Mouse (Mus musculus): Measurements from ENCODE around the gene Hist1h3b.
"Not testable (repeated sequence)": the region's sequence is repeated elsewhere in the genome, so short reads cannot be mapped to it uniquely, and the experiment has no call there.

Hist1h3b gene

DNA sequence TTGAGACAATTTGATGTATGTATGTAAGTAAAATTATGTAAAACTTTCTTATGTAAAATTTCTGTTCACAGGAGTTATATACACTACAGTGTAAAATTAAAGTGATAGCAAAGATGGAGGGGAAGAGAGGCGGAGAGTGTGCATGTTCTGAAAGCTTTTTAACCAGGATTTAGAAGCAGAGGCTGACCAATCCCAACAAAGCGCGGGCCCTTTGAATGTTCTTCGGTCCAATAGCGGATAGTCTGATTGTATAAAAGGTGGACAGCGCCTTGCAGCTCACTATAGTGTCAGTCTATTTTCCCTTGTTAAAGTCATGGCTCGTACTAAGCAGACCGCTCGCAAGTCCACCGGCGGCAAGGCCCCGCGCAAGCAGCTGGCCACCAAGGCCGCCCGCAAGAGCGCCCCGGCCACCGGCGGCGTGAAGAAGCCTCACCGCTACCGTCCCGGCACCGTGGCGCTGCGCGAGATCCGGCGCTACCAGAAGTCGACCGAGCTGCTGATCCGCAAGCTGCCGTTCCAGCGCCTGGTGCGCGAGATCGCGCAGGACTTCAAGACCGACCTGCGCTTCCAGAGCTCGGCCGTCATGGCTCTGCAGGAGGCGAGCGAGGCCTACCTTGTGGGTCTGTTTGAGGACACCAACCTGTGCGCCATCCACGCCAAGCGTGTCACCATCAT, at the start of gene Hist1h3b:
Hist1h3b (plus strand) TSS at position 201 of the 675 bp plus-strand sequence.
- DNase-seq (ENCODE audit: low spot score in 2 of 2): peak; percentile 49 to 73

DNA sequence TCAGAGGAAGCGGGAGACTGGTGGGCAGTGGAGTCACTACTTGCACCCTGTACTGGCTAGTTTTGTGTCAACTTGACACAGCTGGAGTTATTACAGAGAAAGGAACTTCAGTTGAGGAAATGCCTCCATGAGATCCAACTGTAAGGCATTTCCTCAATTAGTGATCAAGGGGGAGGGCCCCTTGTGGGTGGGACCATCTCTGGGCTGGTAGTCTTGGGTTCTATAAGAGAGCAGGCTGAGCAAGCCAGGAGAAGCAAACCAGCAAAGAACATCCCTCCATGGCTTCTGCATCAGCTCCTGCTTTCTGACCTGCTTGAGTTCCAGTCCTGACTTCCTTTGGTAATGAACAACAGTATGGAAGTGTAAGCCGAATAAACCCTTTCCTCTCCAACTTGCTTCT, 49.3 kb upstream of the Hist1h3b start:
- DNase-seq (ENCODE audit: low spot score in 2 of 2): not testable (repeated sequence)

DNA sequence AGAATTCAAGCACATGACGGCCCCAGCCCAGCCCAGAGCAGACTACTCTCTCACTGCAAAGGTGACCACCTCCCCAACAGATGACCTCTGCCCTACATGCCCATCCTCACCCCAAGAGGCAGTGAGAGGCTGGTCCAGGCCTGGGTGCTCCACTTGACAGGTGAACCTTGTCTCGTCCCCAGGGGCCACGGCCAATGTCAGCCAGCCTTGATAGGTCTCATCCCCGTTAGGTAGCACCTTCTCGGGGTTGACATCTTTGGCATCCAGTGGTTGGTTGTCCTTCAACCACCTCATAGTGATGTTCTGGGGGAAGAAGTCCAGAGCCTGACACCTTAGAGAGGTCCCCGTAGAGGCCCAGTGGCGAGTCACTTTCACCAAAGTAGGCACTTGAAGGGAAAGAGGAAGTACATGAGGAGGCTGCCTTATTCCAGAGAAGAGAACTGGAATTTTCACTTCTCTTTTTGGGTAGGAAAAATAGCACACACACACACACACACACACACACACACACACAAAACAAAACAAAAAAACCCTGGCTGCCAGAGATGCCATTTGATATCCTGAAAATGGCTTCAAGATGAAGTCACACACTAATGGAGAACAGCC, 46.2 kb upstream of the Hist1h3b start:
- no peak for DNase-seq (ENCODE audit: low spot score in 2 of 2)

DNA sequence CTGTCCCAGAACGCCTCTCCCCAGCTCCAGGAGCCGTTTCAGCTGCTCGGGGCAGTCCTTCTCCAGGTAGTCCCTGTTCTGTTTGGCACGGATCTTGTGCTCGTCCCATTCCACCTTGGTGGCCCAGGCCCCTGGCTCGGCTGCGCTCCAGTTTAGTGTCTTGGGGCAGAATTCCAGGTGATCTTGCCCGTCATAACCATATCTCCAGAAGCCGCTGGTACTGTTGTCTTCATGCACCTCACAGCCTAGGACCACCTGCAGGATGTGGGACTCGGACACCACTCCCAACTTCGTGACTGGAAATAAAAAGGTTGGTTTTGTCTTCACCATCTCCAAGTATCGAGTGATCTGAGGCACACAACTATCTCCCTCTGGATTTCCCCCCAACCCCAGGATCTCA, 45.3 kb upstream of the Hist1h3b start:
- DNase-seq (ENCODE audit: low spot score in 2 of 2): no peak

DNA sequence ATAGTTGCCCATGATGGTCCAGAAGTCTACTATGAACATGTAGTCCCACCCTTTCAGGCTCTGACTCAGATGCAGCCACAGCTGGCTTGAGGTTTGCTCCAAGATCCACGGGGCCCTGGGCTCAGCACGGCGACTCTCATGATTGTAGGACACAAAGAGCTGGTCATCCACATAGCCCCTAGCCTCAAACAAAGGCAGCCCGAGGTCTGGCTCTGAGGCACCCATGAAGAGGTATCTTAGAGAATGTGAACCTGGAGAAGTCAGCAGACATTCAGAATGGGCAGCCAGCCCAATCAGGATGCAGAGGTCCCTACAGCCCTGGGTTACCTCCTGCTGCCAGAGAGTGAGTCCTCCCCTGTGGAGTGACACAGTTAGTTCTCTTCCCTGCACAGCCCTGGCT, 44.0 kb upstream of the Hist1h3b start:
- no peak for DNase-seq (ENCODE audit: low spot score in 2 of 2)

DNA sequence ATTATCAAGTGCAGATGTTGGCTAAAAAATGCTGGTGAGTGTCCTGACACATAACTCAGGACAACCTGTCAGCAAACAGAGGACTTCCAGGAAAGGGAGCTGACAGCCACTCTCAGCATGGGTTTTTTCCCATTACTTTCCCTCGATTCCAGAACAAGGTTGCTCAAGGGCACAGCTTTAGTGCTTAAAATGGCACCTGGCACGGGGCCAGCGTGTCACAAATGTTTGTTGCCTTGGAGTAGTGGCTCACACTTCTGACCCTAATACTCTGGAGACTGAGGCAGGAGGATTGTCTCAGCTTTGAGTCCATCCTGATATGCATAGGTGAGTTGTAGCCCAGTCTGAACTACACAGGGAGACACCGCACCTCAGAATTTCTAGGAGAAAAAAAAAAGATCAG, 43.4 kb upstream of the Hist1h3b start:
- DNase-seq (ENCODE audit: low spot score in 2 of 2): no peak

DNA sequence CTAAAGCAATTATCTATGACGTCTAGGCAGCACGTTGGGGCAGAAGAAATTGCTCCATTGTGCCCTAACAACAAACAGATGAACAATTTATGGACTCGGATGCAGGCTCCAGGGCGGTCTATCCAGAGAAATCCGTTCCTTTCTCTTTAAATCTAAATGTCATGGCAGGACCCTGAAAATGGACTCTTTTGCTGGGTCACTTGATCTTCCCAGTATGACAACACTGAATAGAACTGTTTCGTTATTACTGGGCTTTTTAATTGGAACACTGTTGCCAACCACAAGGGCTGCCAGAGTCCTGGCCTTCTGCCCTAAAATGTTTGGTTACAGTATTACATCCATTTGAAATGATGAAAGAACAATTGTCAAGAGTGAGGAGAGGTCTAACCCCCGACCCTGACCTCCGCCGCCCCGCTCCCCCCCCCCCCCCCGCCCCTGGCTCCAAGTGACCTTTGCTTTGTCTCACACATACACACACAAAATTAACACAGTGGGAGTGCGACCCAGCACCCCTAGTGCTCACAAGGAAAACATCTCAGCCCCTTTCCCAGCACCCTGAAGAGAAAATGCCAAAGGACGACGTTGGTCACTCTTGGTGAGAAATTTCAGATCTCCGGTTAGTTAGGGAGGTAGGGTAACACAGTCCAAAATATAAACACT, 42.2 kb upstream of the Hist1h3b start:
- no peak for DNase-seq (ENCODE audit: low spot score in 2 of 2)

DNA sequence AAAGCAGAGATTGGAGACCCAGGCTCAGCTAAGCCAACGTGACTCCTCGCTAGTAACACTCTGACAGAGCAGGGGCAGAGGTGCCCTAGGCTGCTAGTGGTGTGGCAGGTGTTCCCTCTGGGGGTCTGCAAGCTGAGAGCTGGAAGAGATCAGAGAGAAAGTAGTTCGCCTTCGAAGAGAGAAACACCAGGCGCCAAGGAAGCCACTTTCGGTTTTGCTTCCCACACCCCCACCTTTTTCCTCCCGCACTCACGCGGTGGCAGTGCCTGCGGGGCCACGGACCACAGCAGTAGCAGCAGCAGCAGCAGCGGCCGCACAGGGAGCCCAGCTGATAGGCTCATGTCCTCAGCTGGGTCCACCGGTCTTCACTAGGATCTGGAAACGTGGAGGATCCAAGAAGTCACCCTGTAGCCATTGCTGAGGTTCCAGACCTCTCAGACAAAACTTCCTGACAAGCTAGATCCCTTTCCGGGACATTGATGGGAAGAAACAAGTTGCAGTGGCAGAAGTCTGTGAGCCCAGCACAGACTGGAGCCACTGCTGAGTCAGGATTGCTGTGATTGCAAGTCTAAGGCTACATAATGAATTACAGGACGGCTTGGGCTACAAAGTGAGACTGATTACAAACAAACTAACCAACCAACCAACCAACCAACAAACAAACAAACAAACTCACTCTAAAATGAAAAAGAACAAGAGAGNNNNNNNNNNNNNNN, 41.5 kb upstream of the Hist1h3b start, which contains the start of gene Hfe:
Hfe (minus strand) TSS at position 481 of the 716 bp plus-strand sequence.
- peak; percentile 67 to 68 for DNase-seq (ENCODE audit: low spot score in 2 of 2)

DNA sequence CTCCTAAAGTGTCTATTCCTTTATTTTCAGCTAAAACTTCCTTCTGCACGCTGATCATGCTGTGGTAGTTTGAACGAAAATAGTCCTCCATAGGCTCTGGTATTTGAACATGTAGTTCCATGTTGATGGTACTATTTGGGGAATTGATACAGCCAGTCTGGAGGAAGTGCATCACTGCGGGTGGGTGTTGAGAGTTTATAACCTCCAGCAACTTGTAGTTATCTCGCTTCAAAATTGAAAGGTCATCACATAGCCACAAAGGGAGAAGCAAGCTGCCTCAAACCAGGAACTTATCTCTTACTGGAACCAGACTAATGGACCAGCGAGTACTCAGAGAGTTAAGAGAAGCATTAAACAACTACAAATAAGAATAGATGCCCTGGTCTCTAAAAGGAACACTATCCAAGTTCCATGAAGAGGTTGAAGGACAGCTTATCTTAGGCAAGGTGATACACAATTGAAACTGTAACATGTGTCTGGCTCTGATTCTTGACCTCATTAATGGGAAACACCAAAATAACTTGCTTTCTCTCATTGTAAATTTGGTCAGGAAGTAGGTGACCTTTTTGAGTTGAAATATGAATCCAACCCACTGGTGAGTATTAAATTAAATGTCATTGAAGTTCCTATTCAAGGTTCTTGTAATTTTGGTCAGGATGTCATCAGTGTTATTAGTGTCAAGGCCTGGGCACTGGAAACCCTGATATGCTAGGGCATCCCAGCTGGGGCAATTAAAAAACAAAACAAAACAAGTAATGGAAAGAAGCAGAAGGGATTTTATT, 35.6 kb upstream of the Hist1h3b start:
- peak in 1 of 2 experiments; percentile 35 for DNase-seq (ENCODE audit: low spot score in 2 of 2)

DNA sequence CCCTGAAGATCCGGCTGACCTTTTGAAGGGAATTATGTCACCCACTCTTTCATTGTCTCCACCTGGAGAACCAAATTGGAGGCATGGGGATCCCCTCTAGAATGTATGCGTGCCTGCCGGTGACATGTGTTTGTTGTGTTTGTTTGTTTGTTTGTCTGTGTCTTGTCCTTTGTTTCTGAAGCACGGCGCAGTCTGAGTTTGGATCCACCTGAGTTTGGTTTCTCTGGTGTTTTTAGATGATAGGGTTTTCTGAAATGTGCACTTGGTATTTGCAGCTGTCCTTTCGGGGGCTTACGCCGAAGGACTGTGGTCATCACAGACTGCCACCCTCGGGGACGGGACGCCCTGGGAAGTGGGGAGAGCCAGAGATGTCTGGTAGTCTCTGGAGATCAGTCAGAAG, 34.9 kb upstream of the Hist1h3b start:
- no peak for DNase-seq (ENCODE audit: low spot score in 2 of 2)

DNA sequence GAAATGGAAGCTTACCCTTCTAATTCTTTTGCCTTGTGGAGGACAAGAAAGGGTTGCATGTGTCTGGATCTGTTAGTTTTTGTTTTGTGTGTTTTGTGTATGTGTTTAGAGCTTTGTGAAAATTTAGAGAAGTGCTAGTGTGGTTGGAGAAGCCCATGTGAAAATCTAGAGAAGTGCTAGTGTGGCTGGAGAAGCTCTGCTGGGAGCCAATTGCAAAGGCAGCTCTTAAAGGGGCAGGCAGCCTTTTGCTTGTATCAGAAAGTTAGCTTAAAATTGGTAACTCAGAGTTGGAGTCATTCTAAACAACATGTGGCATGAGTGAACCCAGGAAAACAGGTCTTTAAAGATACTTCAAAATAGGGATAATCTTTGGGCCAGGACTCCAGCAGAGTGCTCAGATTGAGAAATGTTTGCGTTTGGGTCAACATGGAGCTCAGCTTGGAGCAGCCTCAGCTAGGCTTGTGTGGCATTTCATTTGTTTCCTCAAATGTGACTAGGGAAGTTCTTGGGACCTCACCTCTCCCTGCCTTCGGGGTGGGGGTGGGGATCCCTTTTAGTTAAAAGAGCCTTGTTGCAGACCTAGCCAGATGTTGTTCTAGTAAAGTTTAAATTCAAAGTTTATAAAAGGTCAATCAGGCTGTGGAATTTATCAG, 34.3 kb upstream of the Hist1h3b start:
- DNase-seq (ENCODE audit: low spot score in 2 of 2): not testable (repeated sequence)

DNA sequence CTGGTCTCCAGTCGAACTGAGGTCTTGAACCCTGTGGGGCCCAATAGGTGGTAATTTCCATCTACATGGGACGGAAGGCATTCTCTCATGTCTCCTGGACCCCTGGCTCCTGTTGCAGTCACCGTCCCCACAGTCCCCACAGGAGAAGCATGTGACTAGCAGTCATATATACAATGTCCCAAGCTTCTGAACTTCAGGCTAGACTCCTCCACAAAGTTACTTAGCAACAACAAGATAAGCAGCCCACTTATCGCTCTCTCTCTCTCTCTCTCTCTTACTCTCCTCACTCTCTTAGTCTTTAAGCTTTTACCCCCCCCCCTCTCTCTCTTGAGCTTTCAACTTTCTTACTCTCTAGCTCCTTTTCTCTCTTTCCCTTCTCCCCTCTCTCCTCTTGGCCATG, 27.8 kb upstream of the Hist1h3b start:
- no peak for DNase-seq (ENCODE audit: low spot score in 2 of 2)

DNA sequence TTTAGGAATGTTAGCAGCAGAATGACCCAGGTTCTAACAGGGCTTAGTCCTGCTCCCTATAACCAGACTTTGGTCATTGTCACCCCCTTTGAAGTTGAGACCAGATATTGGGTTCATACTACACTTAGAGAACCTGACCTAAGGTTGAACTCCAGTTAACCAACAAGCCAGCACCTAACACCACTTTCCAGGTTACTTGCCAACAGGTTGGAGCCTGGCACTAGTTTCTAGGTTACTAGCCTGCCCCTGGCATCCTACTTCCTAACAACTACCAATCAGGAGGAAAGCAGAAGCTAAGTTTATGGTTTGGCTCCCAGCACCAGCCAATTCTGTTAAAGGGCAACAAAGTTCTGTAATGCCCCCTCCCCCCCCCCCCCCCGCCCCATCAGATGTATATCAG, 26.9 kb upstream of the Hist1h3b start:
- DNase-seq (ENCODE audit: low spot score in 2 of 2): no peak

DNA sequence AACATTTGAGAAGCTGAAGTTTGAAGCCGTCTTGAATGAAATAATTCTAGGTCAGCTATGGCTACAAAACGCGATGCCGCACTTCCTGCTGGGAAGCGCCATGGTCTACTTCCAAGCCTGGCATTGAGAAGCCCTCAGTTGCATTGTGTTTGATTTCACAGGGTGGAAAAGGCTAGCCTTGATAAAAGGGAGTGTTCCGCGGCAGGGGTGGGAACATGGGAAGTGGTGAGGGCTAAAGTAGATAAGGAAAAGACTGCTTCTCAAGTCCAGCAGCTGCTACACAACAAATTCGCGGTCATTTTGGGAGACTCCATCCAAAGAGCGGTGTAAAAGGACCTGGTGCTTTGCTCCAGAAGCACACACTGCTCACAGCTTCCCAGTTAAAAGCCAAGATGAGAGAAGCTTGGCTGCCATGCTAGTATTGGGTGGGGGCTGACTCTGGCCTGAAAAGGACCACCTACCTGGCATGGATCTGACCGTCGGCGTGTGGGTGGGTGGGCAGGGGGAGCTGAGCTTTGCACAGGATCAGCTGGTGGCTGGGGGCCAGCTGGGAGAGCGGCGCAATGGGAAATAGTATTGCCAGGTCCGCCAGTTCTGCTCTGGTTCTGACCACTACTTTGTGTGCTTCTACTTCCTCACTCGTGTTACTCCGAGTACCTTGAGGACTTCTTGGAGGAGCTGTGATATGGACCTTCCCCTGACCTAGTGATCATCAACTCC, 23.4 kb upstream of the Hist1h3b start:
- DNase-seq (ENCODE audit: low spot score in 2 of 2): peak in 1 of 2 experiments; percentile 25

DNA sequence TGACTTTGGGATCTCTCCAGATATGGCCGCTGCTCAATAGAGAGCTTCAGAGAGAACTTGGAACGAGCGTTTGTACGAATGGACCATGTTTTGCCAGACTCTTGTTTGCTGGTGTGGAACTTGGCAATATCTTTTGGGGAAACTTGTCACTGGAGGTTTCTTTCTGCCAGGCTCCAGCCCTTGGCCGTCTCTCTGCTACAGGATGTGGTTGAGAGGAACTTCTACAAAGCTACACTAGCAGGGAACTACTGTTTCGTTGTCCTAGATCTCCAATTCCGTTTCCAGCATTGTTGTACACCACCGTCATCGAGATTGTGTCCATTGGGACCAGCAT, 22.9 kb upstream of the Hist1h3b start:
- peak; percentile 46 to 52 for DNase-seq (ENCODE audit: low spot score in 2 of 2)

DNA sequence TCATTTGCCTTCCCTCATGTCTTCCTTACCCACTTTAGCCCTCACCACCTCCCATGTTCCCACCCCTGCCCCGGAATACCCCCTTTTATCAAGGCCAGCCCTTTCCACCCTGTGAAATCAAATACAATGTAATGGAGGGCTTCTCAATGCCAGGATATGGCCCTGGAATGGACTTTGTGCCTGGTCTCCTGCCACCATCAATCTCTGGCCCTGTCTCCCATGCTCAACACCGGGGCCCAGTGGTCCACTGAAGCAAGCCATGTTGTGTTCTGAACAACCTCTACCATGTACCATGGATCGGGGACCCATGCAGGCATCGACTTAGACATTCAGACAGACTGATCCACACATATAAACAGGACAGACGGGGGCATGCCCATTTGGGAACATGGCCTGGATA, 22.4 kb upstream of the Hist1h3b start:
- DNase-seq (ENCODE audit: low spot score in 2 of 2): no peak

DNA sequence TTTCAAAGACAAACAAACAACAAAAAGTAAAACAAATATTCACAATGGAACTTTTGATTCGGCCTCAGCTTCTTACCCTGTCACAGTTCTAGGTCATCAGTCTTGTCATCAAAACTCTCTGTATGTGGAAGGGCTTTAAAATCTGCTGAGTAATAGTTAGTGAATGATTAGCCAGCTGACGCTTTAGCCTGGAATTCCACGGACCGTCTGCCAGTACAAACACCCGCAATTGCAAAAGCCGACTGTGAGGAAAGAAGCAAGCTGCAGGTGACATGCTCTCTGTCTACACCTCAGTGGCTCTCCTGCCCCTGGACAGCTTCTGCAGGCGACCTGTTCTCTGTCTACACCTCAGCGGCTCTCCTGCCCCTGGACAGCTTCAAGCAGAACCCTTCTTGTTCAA, 21.6 kb upstream of the Hist1h3b start:
- peak; percentile 27 to 55 for DNase-seq (ENCODE audit: low spot score in 2 of 2)

DNA sequence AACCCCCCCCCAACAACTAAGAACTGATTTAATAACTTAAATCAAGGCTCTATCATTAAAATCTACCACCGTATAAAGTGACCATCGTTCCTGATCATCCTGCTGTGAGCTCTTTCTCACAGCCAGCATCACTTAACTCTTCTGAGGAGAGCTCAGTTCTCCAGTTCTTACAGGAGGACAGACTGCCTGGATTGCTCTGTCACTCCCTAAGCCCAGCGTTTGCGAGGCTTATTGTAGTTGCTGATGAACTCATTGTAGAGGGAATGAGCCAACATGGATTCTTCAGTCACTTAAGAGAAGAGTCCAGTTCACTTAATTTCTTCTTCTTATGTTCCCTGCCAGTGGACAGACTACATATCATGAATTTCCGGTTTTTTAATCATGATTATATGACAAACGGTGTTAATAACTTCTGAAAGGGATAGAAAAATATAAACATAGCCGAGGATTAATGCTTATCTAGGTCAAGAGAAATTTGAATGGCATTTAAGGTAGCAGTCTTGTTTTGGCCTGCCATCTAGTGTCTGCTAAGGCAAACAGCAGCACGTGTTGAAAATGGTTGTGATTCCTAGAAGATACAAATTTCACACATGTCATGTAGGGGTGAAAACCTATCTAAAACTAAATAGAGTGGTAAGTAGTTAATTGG, 19.8 kb upstream of the Hist1h3b start:
- DNase-seq (ENCODE audit: low spot score in 2 of 2): peak in 1 of 2 experiments; percentile 39

DNA sequence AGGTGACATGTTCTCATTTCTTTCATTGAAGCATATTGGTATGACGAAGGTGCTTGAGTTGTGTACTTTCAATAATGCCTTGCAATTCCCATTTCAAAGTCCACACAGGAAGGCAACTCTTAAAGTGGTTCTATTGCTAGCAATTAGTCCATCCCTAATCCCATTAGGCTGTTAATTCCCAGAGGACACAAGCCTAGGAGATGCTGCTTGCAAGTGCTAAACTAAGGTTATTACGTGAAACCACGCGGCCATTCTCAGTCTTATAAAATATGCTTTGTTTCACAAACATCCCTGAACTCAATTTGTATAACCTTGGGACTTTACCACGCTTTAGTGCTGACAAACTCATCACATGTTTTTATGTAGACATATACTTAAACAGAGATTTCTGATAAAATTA, 15.0 kb upstream of the Hist1h3b start:
- no peak for DNase-seq (ENCODE audit: low spot score in 2 of 2)

DNA sequence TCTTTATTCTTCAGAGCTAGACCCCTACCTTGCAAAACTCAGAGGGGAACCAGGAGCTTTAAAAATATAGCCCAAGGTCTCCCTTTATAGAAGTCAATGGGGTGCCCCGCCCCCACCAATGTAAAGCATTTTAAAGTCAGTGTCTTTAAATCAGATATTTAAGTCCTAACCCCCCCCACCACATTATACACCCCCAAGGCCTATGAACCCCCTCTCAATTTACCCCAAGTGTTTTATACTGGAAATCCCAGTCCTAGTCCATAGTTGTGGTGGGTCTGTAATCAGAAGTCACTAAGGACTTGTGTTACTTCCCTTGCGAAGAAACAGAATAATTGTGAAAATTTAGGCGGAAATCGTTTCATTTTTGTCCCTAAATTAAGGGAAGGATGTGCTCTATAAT, 14.0 kb upstream of the Hist1h3b start:
- DNase-seq (ENCODE audit: low spot score in 2 of 2): peak in 1 of 2 experiments; percentile 36

Measured in heart, adult 9 months (tissue).